Mouse (Mus musculus) heart, postnatal 0 days (tissue): ENCODE measurements around the gene A930009A15Rik. TPM values are rescaled to one million over a fixed set of nuclear protein-coding genes. Genes with fewer than 3 reads are reported as not detected.

Experiments used
- ATAC-seq: fragments of 200-750 bp; cut with Nextera tagmentation; 2 replicates; pipeline ENCODE4 v1.8.0; 2017; ENCODE audit warnings: low read depth, moderate number of reproducible peaks, moderate library complexity; ENCODE audit not compliant: insufficient read depth
- DNase-seq: peaks from one replicate; pipeline ENCODE4 v3.0.0-alpha.2; 2016; ENCODE audit warnings: low spot score
- H3K27ac ChIP-seq: fragments of 300-500 bp; sonication (generic); 2 replicates; pipeline ENCODE4 v1.5.1; 2014; ENCODE audit warnings: low read depth, mild to moderate bottlenecking
- H3K27me3 ChIP-seq: fragments of 300-500 bp; sonication (generic); 2 replicates; pipeline ENCODE4 v1.6.1; 2014; ENCODE audit warnings: low read length, mixed read lengths; ENCODE audit not compliant: control insufficient read depth, insufficient read depth
- H3K36me3 ChIP-seq: fragments of 300-500 bp; sonication (generic); replicated peaks from 2 replicates; pipeline ENCODE4 v1.6.1; 2014; ENCODE audit warnings: low read length, mixed read lengths; ENCODE audit not compliant: control insufficient read depth, insufficient read depth
- H3K4me1 ChIP-seq: fragments of 300-500 bp; sonication (generic); 2 replicates; pipeline ENCODE4 v1.6.1; 2014; ENCODE audit warnings: antibody characterized with exemption; ENCODE audit not compliant: control insufficient read depth, insufficient read depth
- H3K4me2 ChIP-seq: fragments of 300-500 bp; sonication (generic); 2 replicates; pipeline ENCODE4 v1.6.1; 2014; ENCODE audit warnings: low read depth, mild to moderate bottlenecking, low read length, moderate library complexity
- H3K4me3 ChIP-seq: fragments of 300-500 bp; sonication (generic); 2 replicates; pipeline ENCODE4 v1.5.1; 2014; ENCODE audit warnings: low read depth, low read length
- H3K9ac ChIP-seq: fragments of 300-500 bp; sonication (generic); replicated peaks from 2 replicates; pipeline ENCODE4 v1.6.1; 2014; ENCODE audit warnings: low read depth, low read length, mixed read lengths
- H3K9me3 ChIP-seq: fragments of 300-500 bp; sonication (generic); replicated peaks from 2 replicates; pipeline ENCODE4 v1.6.1; 2016; ENCODE audit warnings: low read length; ENCODE audit not compliant: control insufficient read depth
- CTCF ChIP-seq: IDR thresholded peaks from 2 replicates; pipeline ENCODE4 v1.5.1; 2016; ENCODE audit warnings: antibody characterized with exemption, control low read depth, low read depth
- EP300 ChIP-seq: IDR thresholded peaks from 2 replicates; pipeline ENCODE4 v1.6.1; 2016; ENCODE audit warnings: antibody characterized with exemption, low read depth
- WGBS: fragments of 180-500 bp; shearing (Covaris S2); extraction: QIAGEN DNeasy Blood & Tissue Kit; methylation state at CpG from one replicate; pipeline ENCODE4 v1.1.7; 2014; 5-methylcytosine and 5-hydroxymethylcytosine counted together
- polyA plus RNA-seq: library from polyadenylated mRNA; unstranded; fragments of >200 nt; fragmentation: Nextera tagmentation; extraction: Ambion mirVana; gene quantifications from 2 replicates; pipeline ENCODE4 v1.2.1, GENCODE M21; 2015
- total RNA-seq: library from RNA; depleted of rRNA; stranded (reverse); fragments of >200 nt; gene quantifications from 2 replicates; pipeline ENCODE4 v1.2.3, GENCODE M21; 2014; ENCODE audit warnings: low replicate concordance; rRNA removed

A930009A15Rik gene
- total and polyA plus RNA-seq, 2 experiments from 2014 or later, result not detected

DNA sequence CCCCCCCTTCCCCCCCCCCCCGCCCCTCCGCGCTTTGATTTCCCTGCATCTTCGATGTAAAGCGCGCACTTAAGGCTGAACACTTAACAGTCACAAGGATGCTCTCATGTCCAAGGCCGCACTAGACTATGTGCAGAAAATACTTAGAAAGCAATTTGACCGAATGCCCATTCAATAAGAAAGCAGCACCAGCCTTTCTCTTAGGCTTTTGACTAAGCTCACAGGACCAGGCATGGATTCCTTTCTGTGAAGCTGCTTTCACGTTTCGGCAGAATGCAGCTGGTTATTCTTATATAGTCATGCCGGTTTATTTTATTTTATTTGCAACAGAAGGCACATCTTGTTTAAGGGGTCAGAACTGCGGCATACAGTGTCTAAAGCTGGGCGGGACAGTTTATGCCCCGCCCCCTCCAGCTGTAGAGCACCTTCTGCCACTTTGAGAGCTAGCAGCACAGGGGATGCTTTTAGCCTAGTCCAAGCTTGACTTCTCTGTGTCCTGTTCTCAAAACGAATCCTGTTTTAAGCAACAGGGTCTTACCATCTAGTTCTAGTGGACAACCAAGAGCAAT, 48.6 kb downstream of the A930009A15Rik start:
- Histone ChIP-seq H3K9ac (no peak overlapping the region), H3K27ac (no peak overlapping the region), H3K4me2 (peak overlapping the region; percentile 39), H3K36me3 (no peaks in the 10 kb centered on the region), H3K27me3 (no peaks in the 10 kb centered on the region), H3K4me3 (no peak overlapping the region), H3K4me1 (no peaks in the 10 kb centered on the region), H3K9me3 (no peaks in the 10 kb centered on the region)
- ATAC-seq, result no peak
- DNase-seq, result no peak
- whole genome bisulfite sequencing, result 22% methylated on average over 15 of the region's 15 CpGs
- TF ChIP-seq EP300, result no peak
- no peak for TF ChIP-seq CTCF

- Histone ChIP-seq H3K27me3 (no peaks in the 10 kb centered on the region), H3K4me2 (0 out of 2 replicates have a peak overlapping the region, but pooled peaks have one; percentile 6), H3K9me3 (no peaks in the 10 kb centered on the region), H3K4me3 (no peak overlapping the region), H3K9ac (no peak overlapping the region), H3K36me3 (no peaks in the 10 kb centered on the region), H3K27ac (no peak overlapping the region), H3K4me1 (no peaks in the 10 kb centered on the region)
- TF ChIP-seq EP300, result no peak
- no peak for TF ChIP-seq CTCF
- WGBS, result 71% methylated on average over 7 of the region's 7 CpGs
- DNase-seq (no peak), ATAC-seq (no peak)
Measured at GRCm38 (mm10) chr10:115623481-115623880, 53.7 kb downstream of the A930009A15Rik start.

- Histone ChIP-seq H3K36me3 (no peaks in the 10 kb centered on the region), H3K27ac (no peak overlapping the region), H3K4me1 (no peaks in the 10 kb centered on the region), H3K4me3 (no peak overlapping the region), H3K27me3 (no peaks in the 10 kb centered on the region), H3K9me3 (no peaks in the 10 kb centered on the region), H3K9ac (no peak overlapping the region), H3K4me2 (0 out of 2 replicates have a peak overlapping the region, but pooled peaks have one; percentile 6)
- no peak for DNase-seq
- no peak for ATAC-seq
- 56% methylated on average over 15 of the region's 15 CpGs for WGBS
- TF ChIP-seq CTCF (no peak), EP300 (no peak)
Measured at GRCm38 (mm10) chr10:115623956-115624671, 54.3 kb downstream of the A930009A15Rik start.

DNA sequence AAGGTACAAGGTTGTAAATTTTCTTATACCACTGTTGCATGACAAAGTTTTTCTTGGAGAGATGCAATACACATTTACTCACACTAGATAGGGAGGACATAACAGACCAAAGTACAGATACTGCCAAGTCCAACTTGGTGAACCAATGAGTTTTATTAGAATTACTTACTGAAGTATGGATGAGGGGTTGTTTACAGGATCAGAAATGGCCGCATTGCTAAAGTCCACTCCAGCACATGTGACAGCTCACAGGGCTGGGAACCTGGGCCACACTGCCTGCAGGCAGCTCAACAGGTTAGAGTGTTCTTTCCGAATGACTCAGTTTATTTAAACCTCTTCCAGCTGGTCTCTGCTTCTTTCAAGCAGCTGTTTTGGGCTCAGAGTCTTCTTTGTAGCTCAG, 55.2 kb downstream of the A930009A15Rik start:
- Histone ChIP-seq H3K9me3 (no peaks in the 10 kb centered on the region), H3K4me1 (no peaks in the 10 kb centered on the region), H3K4me2 (no peak overlapping the region), H3K9ac (no peak overlapping the region), H3K4me3 (no peak overlapping the region), H3K27ac (no peak overlapping the region), H3K36me3 (no peaks in the 10 kb centered on the region), H3K27me3 (no peaks in the 10 kb centered on the region)
- ATAC-seq (no peak), DNase-seq (no peak)
- WGBS, result 78% methylated on average over 2 of the region's 2 CpGs
- TF ChIP-seq EP300 (no peak), CTCF (no peak)

DNA sequence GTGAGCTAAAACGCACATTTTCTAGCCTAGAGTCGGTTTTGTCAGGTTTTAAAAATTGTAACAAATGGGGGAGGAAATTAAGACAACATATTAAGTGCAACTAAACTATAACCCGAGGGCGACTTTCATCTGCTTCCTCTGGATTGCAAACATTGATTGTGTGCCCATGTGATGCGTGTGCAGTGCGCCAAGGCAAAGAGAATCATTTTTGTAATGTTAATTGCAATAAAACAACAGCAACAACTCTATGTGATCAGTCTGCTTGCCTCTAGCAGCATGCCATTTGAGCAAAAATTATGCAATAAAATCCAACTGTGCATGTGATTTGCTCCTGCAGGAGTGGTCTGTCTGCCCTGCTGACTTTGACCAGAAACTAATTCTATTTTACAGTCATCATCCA, 56.9 kb downstream of the A930009A15Rik start:
- H3K4me1 ChIP-seq, result no peaks in the 10 kb centered on the region
- TF ChIP-seq CTCF, result no peak
- no peak for TF ChIP-seq EP300
- ATAC-seq, result no peak
- H3K27me3 ChIP-seq, result no peaks in the 10 kb centered on the region
- 81% methylated on average over 6 of the region's 6 CpGs for WGBS
- H3K36me3 ChIP-seq, result no peaks in the 10 kb centered on the region
- H3K27ac ChIP-seq, result no peak overlapping the region
- DNase-seq, result no peak
- H3K9me3 ChIP-seq, result no peaks in the 10 kb centered on the region
- H3K9ac ChIP-seq, result no peak overlapping the region
- H3K4me2 ChIP-seq, result no peak overlapping the region
- H3K4me3 ChIP-seq, result no peak overlapping the region

Other genes starting within 250 kb of the A930009A15Rik start
- 6.0 and 17.2 TPM in 2 replicates for gene Tmem19, start 207.5 kb upstream of the A930009A15Rik start, total RNA-seq
- gene Tmem19, start 207.5 kb upstream of the A930009A15Rik start, polyA plus RNA-seq, result 21.3 and 21.6 TPM in 2 replicates
- 4.0 and 11.1 TPM in 2 replicates for gene Thap2, start 185.5 kb upstream of the A930009A15Rik start, total RNA-seq
- 8.9 and 12.1 TPM in 2 replicates for gene Thap2, start 185.5 kb upstream of the A930009A15Rik start, polyA plus RNA-seq
- 14.1 and 26.5 TPM in 2 replicates for gene Zfc3h1, start 185.0 kb upstream of the A930009A15Rik start, total RNA-seq
- gene Zfc3h1, start 185.0 kb upstream of the A930009A15Rik start, polyA plus RNA-seq, result 5.1 and 5.3 TPM in 2 replicates
- not detected in 2 replicates for gene Lgr5, start 17.8 kb downstream of the A930009A15Rik start, total RNA-seq
- gene Lgr5, start 17.8 kb downstream of the A930009A15Rik start, polyA plus RNA-seq, result 0.04 and 0.08 TPM in 2 replicates
- gene Tspan8, start 246.8 kb downstream of the A930009A15Rik start, total RNA-seq, result 1.9 and 4.4 TPM in 2 replicates
- gene Tspan8, start 246.8 kb downstream of the A930009A15Rik start, polyA plus RNA-seq, result 2.1 and 2.5 TPM in 2 replicates